Mouse (Mus musculus): ENCODE results near the gene Tdrd5. TPM values are rescaled to one million over a fixed set of nuclear protein-coding genes. Genes with fewer than 3 reads are reported as not detected.

Tdrd5 gene
- polyA plus RNA-seq, 1 experiment from 2014 or later = 3.8 TPM

- no peak overlapping the region for H3K4me2 ChIP-seq (replicated peaks; ENCODE audit: low read depth, low read length)
- no peak; the same call in 1 of the 2 replicates for ATAC-seq (ENCODE audit: low FRiP score, low TSS enrichment)
- 92% methylated on average over 5 of the region's 5 CpGs for WGBS
- H3K4me1 ChIP-seq (ENCODE audit: insufficient read depth, low read length) = peaks cover 7% of the 10 kb centered on the region; the same call in 1 of the 2 replicates
- no peaks in the 10 kb centered on the region for H3K9me3 ChIP-seq (ENCODE audit: low read length)
- no peak overlapping the region for H3K4me3 ChIP-seq (ENCODE audit: low read length)
- H3K9ac ChIP-seq (replicated peaks; ENCODE audit: low read length) = no peak overlapping the region
- H3K27ac ChIP-seq (ENCODE audit: low read length) = no peak overlapping the region
- peaks cover 5% of the 10 kb centered on the region for H3K27me3 ChIP-seq (ENCODE audit: insufficient read depth, low read length)
- H3K36me3 ChIP-seq (ENCODE audit: insufficient read depth, low read length) = no peaks in the 10 kb centered on the region
Observed at GRCm38 (mm10) chr1:156212923-156213322, 90.5 kb downstream of the Tdrd5 start.

DNA sequence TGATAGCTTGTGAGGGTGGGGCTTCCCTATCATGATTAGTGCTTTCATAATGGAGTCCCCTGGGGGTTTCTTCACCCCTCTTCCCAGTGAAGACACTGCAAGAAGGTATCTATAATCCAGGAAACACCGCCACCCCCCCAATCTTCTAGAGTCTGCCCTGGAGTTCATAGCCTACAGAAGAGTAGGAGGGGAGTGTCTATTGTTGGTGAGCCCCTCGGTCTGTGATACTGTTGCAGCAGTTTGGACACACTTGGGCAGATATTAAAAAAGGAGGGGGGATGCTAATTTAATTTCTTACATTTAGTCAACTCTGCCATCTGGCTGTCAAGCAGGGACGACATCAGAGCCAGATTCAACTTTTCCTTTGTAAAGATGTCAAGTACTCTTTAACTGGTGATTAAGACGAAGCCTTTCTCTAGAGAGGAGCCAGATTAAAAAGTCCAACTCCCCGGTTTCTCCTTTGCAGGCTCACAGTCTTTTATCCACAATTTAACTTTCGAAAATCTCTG, 91.6 kb downstream of the Tdrd5 start:
- no peak for ATAC-seq (ENCODE audit: low FRiP score, low TSS enrichment)
- Histone ChIP-seq H3K27me3 (ENCODE audit: insufficient read depth, low read length) (peaks cover 13% of the 10 kb centered on the region), H3K4me2 (replicated peaks; ENCODE audit: low read depth, low read length) (no peak overlapping the region), H3K4me1 (ENCODE audit: insufficient read depth, low read length) (no peaks in the 10 kb centered on the region), H3K27ac (ENCODE audit: low read length) (no peak overlapping the region), H3K36me3 (ENCODE audit: insufficient read depth, low read length) (no peaks in the 10 kb centered on the region), H3K9me3 (ENCODE audit: low read length) (no peaks in the 10 kb centered on the region), H3K9ac (replicated peaks; ENCODE audit: low read length) (no peak overlapping the region), H3K4me3 (ENCODE audit: low read length) (no peak overlapping the region)
- WGBS = 61% methylated on average over 6 of the region's 6 CpGs

Other genes starting within 250 kb of the Tdrd5 start
- gene Fam163a, start 98.6 kb downstream of the Tdrd5 start, polyA plus RNA-seq (2015; fragmentation: Nextera tagmentation; extraction: Ambion mirVana) = 0.61 and 0.94 TPM in 2 replicates
- gene Nphs2, start 7.1 kb upstream of the Tdrd5 start, polyA plus RNA-seq (2015; fragmentation: Nextera tagmentation; extraction: Ambion mirVana) = 45.4 and 53.3 TPM in 2 replicates
- 847 and 848 TPM in 2 replicates for gene Gm2000, start 62.4 kb upstream of the Tdrd5 start, polyA plus RNA-seq (2015; fragmentation: Nextera tagmentation; extraction: Ambion mirVana)
- 0.30 and 0.36 TPM in 2 replicates for gene Axdnd1, start 117.5 kb upstream of the Tdrd5 start, polyA plus RNA-seq (2015; fragmentation: Nextera tagmentation; extraction: Ambion mirVana)
- gene Soat1, start 170.7 kb upstream of the Tdrd5 start, polyA plus RNA-seq (2015; fragmentation: Nextera tagmentation; extraction: Ambion mirVana) = 44.9 and 46.1 TPM in 2 replicates
- gene Gm10031, start 220.3 kb upstream of the Tdrd5 start, polyA plus RNA-seq (2015; fragmentation: Nextera tagmentation; extraction: Ambion mirVana) = 0.35 and 1.3 TPM in 2 replicates

Measured in kidney, embryonic 16.5 days (tissue).